Mouse (Mus musculus) erythroblast, embryonic 14.5 days (primary cell): Measurements from ENCODE around the gene Ncam1.

Source experiments
- GATA1 ChIP-seq: IDR thresholded peaks from 2 replicates; pipeline ENCODE4 v1.6.1; 2012; ENCODE audit warnings: low read length, inconsistent platforms, mixed read lengths
- TAL1 ChIP-seq: IDR thresholded peaks from 3 replicates; pipeline ENCODE4 v1.6.1; 2012; ENCODE audit warnings: low read length, inconsistent platforms, mixed read lengths

DNA sequence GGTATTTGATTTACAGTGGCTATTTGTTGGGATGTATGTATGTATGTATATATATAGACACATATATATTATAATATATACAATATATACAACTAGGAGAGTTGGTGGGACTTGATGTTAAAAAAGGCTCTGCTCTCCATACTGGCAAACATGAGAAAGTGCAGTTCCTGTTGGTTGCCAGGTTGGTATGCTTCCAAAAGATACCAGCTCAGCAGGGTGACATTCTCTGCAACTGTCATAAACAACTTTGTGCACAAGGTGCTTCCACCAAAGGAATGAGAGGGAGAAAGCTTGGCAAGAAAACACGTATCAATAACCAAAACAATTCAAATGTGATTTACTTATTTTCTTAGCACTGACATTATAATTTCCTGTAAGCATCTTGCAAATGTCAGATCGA lies 232.9 kb downstream of the Ncam1 start:
- no peak for TF ChIP-seq GATA1
- TF ChIP-seq TAL1 = no peak
